Mouse (Mus musculus): ENCODE measurements around the gene Fanca.
"Not testable (repeated sequence)": the region's sequence is repeated elsewhere in the genome, so short reads cannot be mapped to it uniquely, and the experiment has no call there.

Gene Fanca

DNA sequence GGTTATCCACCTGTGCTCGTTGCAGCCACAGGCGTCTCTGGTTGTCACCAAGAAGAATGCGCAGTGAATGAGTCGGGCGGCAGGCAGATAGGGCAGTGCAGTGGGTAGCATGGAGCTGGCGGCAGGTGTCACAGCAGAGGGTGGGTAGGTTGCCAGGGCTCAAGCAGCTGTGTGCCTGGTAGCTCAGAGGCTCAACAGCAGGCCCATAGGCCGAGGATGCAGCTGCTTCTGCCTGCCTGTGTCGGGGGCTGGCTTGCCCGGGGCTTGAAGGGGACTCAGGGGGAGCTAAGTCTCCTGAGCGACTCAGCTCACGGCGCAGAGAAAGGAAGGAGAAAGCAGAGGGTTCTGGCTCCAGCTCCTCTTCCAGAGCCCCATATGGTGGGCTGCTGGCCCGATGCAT, 85.1 kb downstream of the Fanca start:
- DNase-seq (ENCODE audit: low spot score) = no peak

DNA sequence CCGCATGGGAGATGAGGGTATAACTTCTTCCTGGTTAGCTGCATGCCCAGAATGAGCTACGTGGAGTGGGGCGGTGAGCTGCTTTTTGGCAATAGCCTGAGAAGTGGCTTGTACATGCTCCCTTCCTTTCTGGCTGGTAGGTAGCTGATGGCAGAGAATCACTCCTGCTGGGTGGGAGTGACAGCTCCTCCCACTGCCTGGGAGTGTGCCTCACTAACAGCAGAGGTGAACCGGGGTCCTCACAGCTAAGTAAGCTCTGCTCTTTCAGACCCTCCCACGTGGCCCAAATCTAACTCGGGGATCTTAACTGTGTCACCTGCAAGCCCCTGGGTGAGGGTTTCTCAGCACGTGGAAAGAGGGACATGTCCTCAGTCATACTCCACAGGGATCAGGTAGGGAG, 85.8 kb downstream of the Fanca start:
- no peak for DNase-seq (ENCODE audit: low spot score)

DNA sequence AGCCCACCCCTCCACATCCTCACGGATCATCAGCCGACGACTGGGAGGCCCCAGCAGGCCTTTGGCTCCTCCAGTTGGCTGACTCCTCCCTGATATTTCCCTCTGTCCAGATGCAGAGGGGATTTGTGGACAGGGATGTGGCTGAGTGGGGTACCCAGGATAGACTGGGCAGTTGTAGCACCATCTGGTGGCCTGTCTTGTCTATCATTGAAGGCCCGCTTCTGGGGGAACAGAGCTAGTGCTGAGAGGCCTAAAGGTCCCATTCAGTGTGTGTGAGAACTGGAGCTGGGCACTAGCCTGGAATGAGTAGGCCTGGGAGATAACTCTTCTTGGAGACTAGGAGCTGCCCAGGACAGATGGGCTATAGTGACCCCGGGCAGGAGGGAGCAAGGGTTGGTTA, 86.6 kb downstream of the Fanca start:
- DNase-seq (ENCODE audit: low spot score) = no peak

DNA sequence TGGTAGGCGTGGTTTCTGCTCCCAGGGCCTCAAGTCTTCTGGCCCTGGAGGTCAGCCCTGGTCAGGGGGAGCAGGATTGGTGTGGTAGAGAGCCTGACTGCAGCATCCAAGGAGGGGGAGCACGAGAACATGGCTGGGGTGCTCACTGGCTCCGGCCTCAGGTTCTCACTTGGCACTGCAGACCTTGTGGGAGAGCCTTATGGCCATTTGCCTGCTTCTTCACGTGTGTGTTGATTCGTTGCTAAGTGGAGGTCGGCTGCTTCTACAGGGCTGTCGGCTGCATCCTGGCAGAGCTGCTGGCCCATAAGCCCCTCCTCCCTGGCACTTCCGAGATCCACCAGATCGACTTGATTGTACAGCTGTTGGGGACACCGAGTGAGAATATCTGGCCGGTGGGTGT, 88.0 kb downstream of the Fanca start:
- DNase-seq (ENCODE audit: low spot score) = not testable (repeated sequence)

DNA sequence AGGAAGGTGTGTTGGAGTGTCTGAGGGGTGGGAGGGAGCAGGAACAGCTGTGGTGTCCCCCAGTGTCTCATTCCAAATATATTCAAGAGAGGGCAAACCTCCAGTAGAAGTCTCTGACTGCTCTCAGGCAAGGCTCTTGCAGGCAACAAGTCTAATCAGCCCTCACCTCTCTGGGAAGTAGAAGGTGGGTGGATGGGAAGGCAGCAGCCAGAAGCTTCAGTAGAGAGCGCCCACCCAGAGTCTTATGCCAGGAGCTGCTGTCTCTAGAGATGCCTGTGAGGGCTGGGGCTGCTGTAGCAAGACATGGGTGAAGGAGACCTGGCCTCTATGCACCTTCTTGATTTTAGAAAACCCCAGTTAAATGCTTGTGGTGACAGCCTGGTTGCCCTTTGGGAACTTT, 90.0 kb downstream of the Fanca start:
- no peak for DNase-seq (ENCODE audit: low spot score)

DNA sequence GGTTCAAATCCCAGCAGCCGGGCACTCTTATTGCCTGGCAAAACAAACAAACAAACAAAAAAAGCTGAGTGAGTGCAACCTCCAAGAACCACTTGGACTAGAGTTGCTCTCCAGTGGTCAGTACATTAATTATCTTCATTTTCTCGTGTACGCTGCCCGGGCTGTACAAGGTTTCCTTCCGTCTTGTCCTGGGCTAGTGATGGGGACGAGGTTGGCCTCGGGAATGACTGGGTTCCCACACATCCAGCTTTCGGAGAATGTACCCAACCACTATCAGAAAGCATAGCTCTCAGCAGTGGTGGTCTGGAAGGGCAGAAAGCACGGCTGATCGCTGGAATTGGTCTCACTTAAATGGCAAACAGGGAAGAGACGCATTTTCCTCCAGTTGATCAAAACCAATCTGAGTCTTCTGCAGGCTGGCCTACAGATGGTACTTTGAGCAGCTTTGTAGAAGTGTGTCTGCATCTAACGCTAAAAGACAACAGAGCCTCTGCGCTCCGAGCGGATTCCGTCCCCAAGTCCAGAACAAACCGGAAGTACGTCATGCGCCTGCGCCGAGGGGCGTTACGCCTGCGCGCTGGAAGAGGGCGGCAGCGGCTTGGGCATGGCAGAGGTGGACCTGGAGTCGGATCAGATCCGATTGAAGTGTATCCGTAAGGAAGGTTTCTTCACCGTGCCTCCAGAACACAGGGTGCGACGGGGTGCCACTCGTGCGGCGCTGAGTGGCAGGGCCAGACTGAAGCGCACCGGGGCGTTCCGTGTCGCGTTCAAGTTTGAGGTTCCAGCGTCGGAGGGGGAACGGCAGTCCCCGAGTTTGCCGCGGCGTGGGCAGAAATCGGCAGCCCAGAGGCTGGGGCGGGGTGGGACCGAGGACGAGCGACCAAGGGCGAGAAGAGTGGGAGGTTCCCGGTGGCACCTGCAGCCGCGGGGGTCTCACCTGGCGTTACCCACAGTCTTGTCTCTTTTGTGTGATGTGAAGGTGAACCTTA, 93.8 kb downstream of the Fanca start, which contains the start of gene Cdk10:
TSS of gene Cdk10 (plus strand) at position 565 of the 989 bp plus-strand sequence.
- peak; percentile 96 for DNase-seq (ENCODE audit: low spot score)

DNA sequence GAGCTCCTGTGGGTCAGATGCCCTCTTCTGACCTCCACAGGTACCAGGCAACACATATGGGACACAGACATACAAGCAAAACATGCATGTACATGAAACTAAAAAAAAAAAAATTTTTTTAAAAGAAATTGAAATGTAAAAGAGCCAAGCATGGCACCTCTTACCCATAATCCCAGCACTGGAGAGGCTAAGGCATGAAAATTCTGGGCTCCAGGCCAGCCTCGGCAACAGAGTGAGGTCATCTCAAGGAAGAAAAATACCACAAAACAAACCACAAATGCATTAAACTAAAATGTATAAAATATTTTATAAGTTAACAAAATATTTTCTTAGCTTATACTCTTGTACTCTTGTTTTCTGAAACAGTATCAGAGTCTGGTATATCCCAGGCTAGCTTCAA, 97.5 kb downstream of the Fanca start:
- no peak for DNase-seq (ENCODE audit: low spot score)

Measured in urinary bladder, postnatal 25 days (tissue).